Mouse (Mus musculus) adrenal gland, postnatal 25 days (tissue): ENCODE data around the gene Olfr610. TPM values are rescaled to one million over a fixed set of nuclear protein-coding genes. Genes with fewer than 3 reads are reported as not detected.
"Not testable (repeated sequence)": the region's sequence is repeated elsewhere in the genome, so short reads cannot be mapped to it uniquely, and the experiment has no call there.

ENCODE experiments used
- DNase-seq: peaks from one replicate; pipeline ENCODE4 v3.0.0; 2021; ENCODE audit warnings: mixed read lengths
- long read RNA-seq: library from polyadenylated mRNA; stranded (forward); transcript quantifications from one replicate; pipeline ENCODE4 v2.0.0, GENCODE M21; 2021
- total RNA-seq: library from RNA; stranded (reverse); gene quantifications from 2 replicates; pipeline ENCODE4 v1.2.3, GENCODE M21; 2021

Olfr610 gene
- not detected in 2 replicates for total RNA-seq
- long read RNA-seq = 0 reads

GRCm38 (mm10) chr7:103512022-103512421, at the start of gene Olfr610:
Gene Olfr610, minus strand, starts transcription at chr7:103512122.
- DNase-seq = no peak

GRCm38 (mm10) chr7:103555779-103556178, 43.9 kb upstream of the Olfr610 start, which contains the start of gene Olfr615:
Gene Olfr615, plus strand, starts transcription at chr7:103556079.
- DNase-seq = no peak

GRCm38 (mm10) chr7:103547774-103548173, 35.9 kb upstream of the Olfr610 start, which contains the start of gene Olfr613:
Gene Olfr613, plus strand, starts transcription at chr7:103548074.
- DNase-seq = no peak

- not testable (repeated sequence) for DNase-seq
These were observed 30.7 kb upstream of the Olfr610 start, which contains the start of gene Olfr612 for GRCm38 (mm10) chr7:103542617-103543016. Gene Olfr612, minus strand, starts transcription at chr7:103542717.

- not testable (repeated sequence) for DNase-seq
These were observed 8.8 kb upstream of the Olfr610 start, which contains the start of gene Olfr611 for GRCm38 (mm10) chr7:103520746-103521145. Gene Olfr611, minus strand, starts transcription at chr7:103520846.

GRCm38 (mm10) chr7:103497962-103498361, 14.0 kb downstream of the Olfr610 start, which contains the start of gene Olfr609:
Gene Olfr609, minus strand, starts transcription at chr7:103498062.
- no peak for DNase-seq

GRCm38 (mm10) chr7:103477106-103477505, 34.8 kb downstream of the Olfr610 start:
- DNase-seq = not testable (repeated sequence)

- no peak for DNase-seq
These were observed 42.3 kb downstream of the Olfr610 start, which contains the start of gene Olfr608 for GRCm38 (mm10) chr7:103469577-103469976. Gene Olfr608, plus strand, starts transcription at chr7:103469877.

GRCm38 (mm10) chr7:103460590-103460989, 51.3 kb downstream of the Olfr610 start:
- DNase-seq = no peak

Other genes with a start within 250 kb of the Olfr610 start
- not detected in 2 replicates for gene Olfr596, start 206.5 kb downstream of the Olfr610 start, total RNA-seq
- gene Olfr597, start 195.8 kb downstream of the Olfr610 start, total RNA-seq = not detected in 2 replicates
- gene Olfr598, start 188.6 kb downstream of the Olfr610 start, total RNA-seq = not detected in 2 replicates
- gene Olfr599, start 176.2 kb downstream of the Olfr610 start, total RNA-seq = not detected in 2 replicates
- gene Olfr600, start 162.5 kb downstream of the Olfr610 start, total RNA-seq = not detected in 2 replicates
- gene Olfr601, start 149.5 kb downstream of the Olfr610 start, total RNA-seq = not detected in 2 replicates
- gene Olfr603, start 125.9 kb downstream of the Olfr610 start, total RNA-seq = not detected in 2 replicates
- gene Usp17lc, start 97.0 kb downstream of the Olfr610 start, total RNA-seq = not detected in 2 replicates
- gene Olfr605, start 66.7 kb downstream of the Olfr610 start, total RNA-seq = not detected in 2 replicates
- not detected in 2 replicates for gene Olfr606, start 63.1 kb downstream of the Olfr610 start, total RNA-seq
- not detected in 2 replicates for gene Olfr607, start 48.0 kb downstream of the Olfr610 start, total RNA-seq
- not detected in 2 replicates for gene Olfr608, start 42.2 kb downstream of the Olfr610 start, total RNA-seq
- not detected in 2 replicates for gene Olfr609, start 14.1 kb downstream of the Olfr610 start, total RNA-seq
- not detected in 2 replicates for gene Olfr611, start 8.7 kb upstream of the Olfr610 start, total RNA-seq
- gene Olfr612, start 30.6 kb upstream of the Olfr610 start, total RNA-seq = not detected in 2 replicates
- not detected in 2 replicates for gene Olfr613, start 36.0 kb upstream of the Olfr610 start, total RNA-seq
- not detected in 2 replicates for gene Olfr615, start 44.0 kb upstream of the Olfr610 start, total RNA-seq
- not detected in 2 replicates for gene Olfr616, start 57.0 kb upstream of the Olfr610 start, total RNA-seq
- gene Olfr617, start 60.9 kb upstream of the Olfr610 start, total RNA-seq = not detected in 2 replicates
- not detected in 2 replicates for gene Olfr618, start 78.0 kb upstream of the Olfr610 start, total RNA-seq
- gene Olfr619, start 88.5 kb upstream of the Olfr610 start, total RNA-seq = not detected in 2 replicates
- not detected in 2 replicates for gene Olfr620, start 100.4 kb upstream of the Olfr610 start, total RNA-seq
- gene Olfr622, start 130.6 kb upstream of the Olfr610 start, total RNA-seq = not detected in 2 replicates
- gene Olfr623, start 151.6 kb upstream of the Olfr610 start, total RNA-seq = not detected in 2 replicates
- 0.06 TPM in 1 of 2 replicates, not detected in the other for gene Olfr624, start 159.1 kb upstream of the Olfr610 start, total RNA-seq
- gene Olfr625-ps1, start 170.6 kb upstream of the Olfr610 start, total RNA-seq = not detected in 2 replicates
- gene Olfr243, start 202.5 kb upstream of the Olfr610 start, total RNA-seq = not detected in 2 replicates
- not detected in 2 replicates for gene Olfr628, start 218.3 kb upstream of the Olfr610 start, total RNA-seq
- not detected in 2 replicates for gene Olfr629, start 232.8 kb upstream of the Olfr610 start, total RNA-seq
- gene Olfr630, start 245.2 kb upstream of the Olfr610 start, total RNA-seq = not detected in 2 replicates